Mouse (Mus musculus) liver (tissue): ENCODE results near the gene L3mbtl4.

Source experiments
- DNase-seq: peaks from one replicate; pipeline ENCODE4 v3.0.0-alpha.2; 2020; ENCODE audit warnings: mixed read lengths

L3mbtl4 gene

GRCm38 (mm10) chr17:68666528-68666927 lies 392.9 kb downstream of the L3mbtl4 start:
- DNase-seq: no peak

GRCm38 (mm10) chr17:68672088-68672504 lies 398.5 kb downstream of the L3mbtl4 start:
- DNase-seq: no peak

- no peak for DNase-seq
These were observed 437.1 kb downstream of the L3mbtl4 start for GRCm38 (mm10) chr17:68710701-68711100.

GRCm38 (mm10) chr17:68711350-68711749 lies 437.8 kb downstream of the L3mbtl4 start:
- DNase-seq: no peak

- no peak for DNase-seq
These were observed 474.7 kb downstream of the L3mbtl4 start for GRCm38 (mm10) chr17:68748296-68748695.

- DNase-seq: no peak
These were observed 476.9 kb downstream of the L3mbtl4 start for GRCm38 (mm10) chr17:68750513-68750912.

- no peak for DNase-seq
These were observed 479.5 kb downstream of the L3mbtl4 start for GRCm38 (mm10) chr17:68753112-68753511.

GRCm38 (mm10) chr17:68754789-68755188 lies 481.2 kb downstream of the L3mbtl4 start:
- no peak for DNase-seq

- no peak for DNase-seq
These were observed 484.8 kb downstream of the L3mbtl4 start for GRCm38 (mm10) chr17:68758428-68758827.

GRCm38 (mm10) chr17:68758936-68759335 lies 485.3 kb downstream of the L3mbtl4 start:
- DNase-seq: no peak

- DNase-seq: no peak
These were observed 486.4 kb downstream of the L3mbtl4 start for GRCm38 (mm10) chr17:68759978-68760377.

- no peak for DNase-seq
These were observed 490.8 kb downstream of the L3mbtl4 start for GRCm38 (mm10) chr17:68764329-68764880.

GRCm38 (mm10) chr17:68769561-68769960 lies 496.0 kb downstream of the L3mbtl4 start:
- no peak for DNase-seq

GRCm38 (mm10) chr17:68771046-68771750 lies 497.6 kb downstream of the L3mbtl4 start:
- no peak for DNase-seq

- DNase-seq: no peak
These were observed 520.1 kb downstream of the L3mbtl4 start for GRCm38 (mm10) chr17:68793741-68794140.

GRCm38 (mm10) chr17:68826323-68826722 lies 552.7 kb downstream of the L3mbtl4 start, which contains the start of gene Tmem200c:
Gene Tmem200c, plus strand, starts transcription at chr17:68826623.
- DNase-seq: no peak
